15 mouse cellular contexts compared by ENCODE assay signal in genomic region chrX:51592751-51593150, GRCm38 (mm10).
DNase-seq lines count a peak whose midpoint lies in the region; ATAC-seq and TF ChIP-seq lines count a peak whose summit lies in the region.
"Had no signal": no experiment of that assay in that cellular context is flagged by ENCODE, and none has a peak within 500 bp of the region (broad histone marks: within the 10 kb centered on the region; RNA-seq: fewer than 3 reads in every experiment).

No protein-coding gene starts in this region.

- no peak overlapping the region for H3K9ac ChIP-seq in midbrain, postnatal 0 days (replicated peaks; ENCODE audit: low read length, poor library complexity, severe bottlenecking)
- H3K9ac ChIP-seq: midbrain, embryonic 13.5 days had no signal

- no peaks in the 10 kb centered on the region for H3K4me1 ChIP-seq in midbrain, postnatal 0 days (ENCODE audit: insufficient read depth, low read length)
- H3K4me1 ChIP-seq: midbrain, embryonic 13.5 days had no signal

- H3K4me3 ChIP-seq in layer of hippocampus, adult 2 months, result no peak overlapping the region
- H3K4me3 ChIP-seq in midbrain, postnatal 0 days (ENCODE audit: low read depth, low read length), result no peak overlapping the region
- H3K4me3 ChIP-seq: midbrain, embryonic 13.5 days had no signal

- no peaks in the 10 kb centered on the region for H3K36me3 ChIP-seq in midbrain, postnatal 0 days (ENCODE audit: insufficient read depth, low read length)
- H3K36me3 ChIP-seq: G1E; midbrain, embryonic 13.5 days had no signal

- ATAC-seq in midbrain, postnatal 0 days (ENCODE audit: low FRiP score), result no peak
- ATAC-seq: forebrain, embryonic 14.5 days; midbrain, embryonic 13.5 days had no signal

- no peak overlapping the region for H3K27ac ChIP-seq in layer of hippocampus, adult 2 months
- no peak overlapping the region for H3K27ac ChIP-seq in midbrain, postnatal 0 days (ENCODE audit: low read depth, low read length)
- H3K27ac ChIP-seq: macrophage; midbrain, embryonic 13.5 days had no signal

- peak; percentile 8 to 26 for DNase-seq in layer of hippocampus, adult 2 months (ENCODE audit: low spot score in 2 of 2)
- no peak for DNase-seq in layer of hippocampus, postnatal 10 days (ENCODE audit: low spot score in 2 of 2)
- DNase-seq in cerebellum, adult 9-10 months, result peak; percentile 32
- peak; percentile 58 for DNase-seq in layer of hippocampus, adult 9-11 months
- peak; percentile 19 for DNase-seq in right cerebral cortex, postnatal 25 days
- no peak for DNase-seq in midbrain, postnatal 0 days (ENCODE audit: low spot score)
- DNase-seq in spleen, adult 12 weeks (ENCODE audit: low spot score), result no peak
- DNase-seq: heart, postnatal 4 days; lung, adult 2 months; thymus, adult 2 months had no signal

- WGBS in midbrain, postnatal 0 days, result 85% methylated on average over 1 of the region's 1 CpGs

- H3K27me3 ChIP-seq in midbrain, postnatal 0 days (ENCODE audit: insufficient read depth, low read length), result no peaks in the 10 kb centered on the region
- H3K27me3 ChIP-seq: midbrain, embryonic 13.5 days had no signal

- H3K4me2 ChIP-seq in midbrain, postnatal 0 days (ENCODE audit: low read depth, low read length, poor library complexity, severe bottlenecking), result no peak overlapping the region
- H3K4me2 ChIP-seq: heart, embryonic 11.5 days; midbrain, embryonic 13.5 days had no signal

- no peaks in the 10 kb centered on the region for H3K9me3 ChIP-seq in midbrain, postnatal 0 days (ENCODE audit: low read length)
- H3K9me3 ChIP-seq: G1E; midbrain, embryonic 13.5 days had no signal

- TF ChIP-seq CTCF in layer of hippocampus, adult 2 months (conservative IDR thresholded peaks at IDR 0.05), result no peak
- TF ChIP-seq CTCF in midbrain, postnatal 0 days (IDR thresholded peaks at IDR 0.05), result no peak

Comparison
In these comparisons a context has a peak if more than half of its experiments do, and no peak if none do; other contexts are left out.
1. DNase-seq: peak in layer of hippocampus, adult 2 months (2 of 2), cerebellum, adult 9-10 months (single experiment), layer of hippocampus, adult 9-11 months (single experiment) and right cerebral cortex, postnatal 25 days (single experiment); none in layer of hippocampus, postnatal 10 days (0 of 2), midbrain, postnatal 0 days (single experiment) and spleen, adult 12 weeks (single experiment).